Mouse (Mus musculus) G1E (cell line): Measurements from ENCODE around the gene Enox1.

Experiments used
- CTCF ChIP-seq: IDR thresholded peaks from 2 replicates; pipeline ENCODE4 v1.5.1; 2012; ENCODE audit warnings: low read depth, low read length, inconsistent platforms, mixed read lengths
- GATA1 ChIP-seq: IDR thresholded peaks from 2 replicates; pipeline ENCODE4 v1.6.1; 2012; ENCODE audit warnings: borderline replicate concordance, low read length, inconsistent platforms, mixed read lengths
- POLR2AphosphoS5 ChIP-seq: IDR thresholded peaks from 2 replicates; pipeline ENCODE4 v1.6.1; 2012; ENCODE audit warnings: low read depth, low read length, inconsistent platforms; ENCODE audit not compliant: insufficient replicate concordance

- TF ChIP-seq CTCF (no peak), GATA1 (no peak), POLR2AphosphoS5 (no peak)
Measured at GRCm38 (mm10) chr14:77440805-77441204, 284.2 kb downstream of the Enox1 start.
